Mouse (Mus musculus) CH12.LX (cell line): ENCODE results near the gene Ccdc80. TPM values are rescaled to one million over a fixed set of nuclear protein-coding genes. Genes with fewer than 3 reads are reported as not detected.

ENCODE experiments used
- DNase-seq: peaks from one replicate; pipeline ENCODE4 v3.0.0-alpha.2; 2013; ENCODE audit errors: extremely low read depth
- H3K27ac ChIP-seq: 2 replicates; pipeline ENCODE4 v1.5.1; 2012; ENCODE audit warnings: low read depth, mild to moderate bottlenecking, control low read depth, moderate library complexity; ENCODE audit not compliant: insufficient read depth
- H3K27me3 ChIP-seq: replicated peaks from 2 replicates; pipeline ENCODE3; 2012; ENCODE audit warnings: inconsistent platforms
- H3K36me3 ChIP-seq, 2 experiments: replicated peaks in 1 of 2; 2 replicates each; pipeline versions ENCODE3 to v1.6.1; 2012; ENCODE audit warnings: inconsistent platforms in 1 of 2, low read length in 1 of 2, mild to moderate bottlenecking in 1 of 2, mixed read lengths in 1 of 2, moderate library complexity in 1 of 2; ENCODE audit not compliant: control insufficient read depth in 1 of 2, insufficient read depth in 1 of 2
- H3K4me1 ChIP-seq, 2 experiments: 2 replicates each; pipeline ENCODE4 v1.6.1; 2012; ENCODE audit warnings: inconsistent platforms in 1 of 2, moderate library complexity in 1 of 2; ENCODE audit not compliant: insufficient read depth in 2 of 2, control insufficient read depth in 1 of 2
- H3K4me2 ChIP-seq: 2 replicates; pipeline ENCODE4 v1.6.1; 2012; ENCODE audit warnings: low read depth, mild to moderate bottlenecking, control low read depth; ENCODE audit not compliant: poor library complexity, insufficient read depth, severe bottlenecking
- H3K4me3 ChIP-seq, 3 experiments: fragments of 150-350 bp in 1 of 3; sonication (generic) in 1 of 3; replicated peaks in 1 of 3; 2 replicates each; pipeline versions ENCODE3 to v1.5.1; 2011 to 2012; ENCODE audit warnings: low read depth in 2 of 3, low read length in 2 of 3, mild to moderate bottlenecking in 2 of 3, moderate library complexity in 2 of 3, control low read depth in 1 of 3, improper control_type of control experiment in 1 of 3, inconsistent platforms in 1 of 3, mixed read lengths in 1 of 3; ENCODE audit not compliant: poor library complexity in 1 of 3
- H3K79me2 ChIP-seq: replicated peaks from 2 replicates; pipeline ENCODE4 v1.6.1; 2012; ENCODE audit warnings: mild to moderate bottlenecking, moderate library complexity; ENCODE audit not compliant: control insufficient read depth, poor library complexity, insufficient read depth, severe bottlenecking; ENCODE audit errors: extremely low read depth
- H3K9ac ChIP-seq: 2 replicates; pipeline ENCODE4 v1.6.1; 2012; ENCODE audit warnings: low read depth, mild to moderate bottlenecking, control low read depth, moderate library complexity; ENCODE audit not compliant: insufficient read depth
- H3K9me3 ChIP-seq: replicated peaks from 2 replicates; pipeline ENCODE3; 2012; ENCODE audit warnings: low read length, inconsistent platforms, mixed read lengths
- BHLHE40 ChIP-seq: IDR thresholded peaks from 2 replicates; pipeline ENCODE4 v1.6.1; 2011; ENCODE audit warnings: mild to moderate bottlenecking, low read depth, low read length, improper control_type of control experiment
- CHD1 ChIP-seq: IDR thresholded peaks from 2 replicates; pipeline ENCODE4 v1.6.1; 2012; ENCODE audit warnings: low read depth, low read length, improper control_type of control experiment, inconsistent platforms
- CHD2 ChIP-seq: IDR thresholded peaks from 2 replicates; pipeline ENCODE4 v1.6.1; 2011; ENCODE audit warnings: low read length, improper control_type of control experiment
- ELF1 ChIP-seq: IDR thresholded peaks from 2 replicates; pipeline ENCODE4 v1.6.1; 2014; ENCODE audit warnings: low read depth, mild to moderate bottlenecking, inconsistent platforms, low read length, improper control_type of control experiment
- EP300 ChIP-seq: IDR thresholded peaks from 2 replicates; pipeline ENCODE4 v1.6.1; 2011; ENCODE audit warnings: low read length, improper control_type of control experiment
- HCFC1 ChIP-seq: IDR thresholded peaks from 2 replicates; pipeline ENCODE4 v1.6.1; 2012; ENCODE audit warnings: low read depth, mild to moderate bottlenecking, inconsistent platforms, low read length, improper control_type of control experiment
- IRF4 ChIP-seq: IDR thresholded peaks from 2 replicates; pipeline ENCODE4 v1.6.1; 2014; ENCODE audit warnings: low read depth, mild to moderate bottlenecking, inconsistent platforms, low read length, improper control_type of control experiment
- JUN ChIP-seq: IDR thresholded peaks from 2 replicates; pipeline ENCODE4 v1.6.1; 2011; ENCODE audit warnings: low read depth, mild to moderate bottlenecking, low read length, improper control_type of control experiment, moderate library complexity; ENCODE audit not compliant: insufficient read depth
- MXI1 ChIP-seq: IDR thresholded peaks from 2 replicates; pipeline ENCODE4 v1.6.1; 2011; ENCODE audit warnings: mild to moderate bottlenecking, low read depth, low read length, improper control_type of control experiment
- MYC ChIP-seq: IDR thresholded peaks from 2 replicates; pipeline ENCODE4 v1.6.1; 2011; ENCODE audit warnings: low read depth, mild to moderate bottlenecking, improper control_type of control experiment, low read length
- NELFE ChIP-seq: IDR thresholded peaks from 2 replicates; pipeline ENCODE4 v1.6.1; 2011; ENCODE audit warnings: low read depth, low read length, improper control_type of control experiment
- NRF1 ChIP-seq: IDR thresholded peaks from 2 replicates; pipeline ENCODE4 v1.6.1; 2014; ENCODE audit warnings: low read depth, mild to moderate bottlenecking, inconsistent platforms, low read length, improper control_type of control experiment, moderate library complexity
- PAX5 ChIP-seq: IDR thresholded peaks from 2 replicates; pipeline ENCODE4 v1.6.1; 2012; ENCODE audit warnings: low read length, inconsistent platforms, mixed read lengths
- POLR2A ChIP-seq: IDR thresholded peaks from 2 replicates; pipeline ENCODE4 v1.6.1; 2011; ENCODE audit warnings: low read depth, mild to moderate bottlenecking, improper control_type of control experiment, low read length
- POLR2AphosphoS2 ChIP-seq: IDR thresholded peaks from 2 replicates; pipeline ENCODE4 v1.6.1; 2011; ENCODE audit warnings: low read depth, low read length, improper control_type of control experiment
- RAD21 ChIP-seq: IDR thresholded peaks from 2 replicates; pipeline ENCODE4 v1.6.1; 2011; ENCODE audit warnings: low read depth, mild to moderate bottlenecking, low read length, improper control_type of control experiment, moderate library complexity
- SIN3A ChIP-seq: IDR thresholded peaks from 2 replicates; pipeline ENCODE4 v1.6.1; 2012; ENCODE audit warnings: low read length, improper control_type of control experiment, inconsistent platforms
- SMC3 ChIP-seq: IDR thresholded peaks from 2 replicates; pipeline ENCODE4 v1.6.1; 2011; ENCODE audit warnings: low read depth, low read length, improper control_type of control experiment
- TBP ChIP-seq: conservative IDR thresholded peaks from 2 replicates; pipeline ENCODE4 v1.6.1; 2011; ENCODE audit warnings: low read depth, low read length, improper control_type of control experiment
- TCF12 ChIP-seq: IDR thresholded peaks from 2 replicates; pipeline ENCODE4 v1.6.1; 2014; ENCODE audit warnings: low read depth, mild to moderate bottlenecking, inconsistent platforms, low read length, improper control_type of control experiment
- USF2 ChIP-seq: conservative IDR thresholded peaks from 2 replicates; pipeline ENCODE4 v1.6.1; 2011; ENCODE audit warnings: low read depth, low read length, improper control_type of control experiment
- ZC3H11A ChIP-seq: IDR thresholded peaks from 2 replicates; pipeline ENCODE4 v1.6.1; 2012; ENCODE audit warnings: low read depth, mild to moderate bottlenecking, inconsistent platforms, low read length, improper control_type of control experiment
- dilution Hi-C: fragments of 300-500 bp; cut with MboI; formaldehyde crosslinking; loops from 2 replicates; pipeline ENCODE4 v1.14.3; 2020; ENCODE audit warnings: low sequenced_read_pairs; ENCODE audit not compliant: extremely low pct_unique_long_range_greater_than_20kb, extremely low pct_ligation_motif_present
- in situ Hi-C: fragments of 300-500 bp; cut with MboI; formaldehyde crosslinking; loops from 3 replicates; pipeline ENCODE4 v1.14.3; 2019; ENCODE audit warnings: low sequenced_read_pairs, low pct_ligation_motif_present, low pct_unique_long_range_greater_than_20kb, mixed read lengths
- polyA plus RNA-seq: library from polyadenylated mRNA; unstranded; fragments of >175 nt; gene quantifications from 2 replicates; pipeline ENCODE4 v1.2.1, GENCODE M21; 2012; ENCODE audit warnings: low read depth; ENCODE audit not compliant: insufficient read length
- total RNA-seq, 2 experiments: library from RNA; depleted of rRNA; stranded (reverse); fragments of 300-350 nt in 1 of 2; fragments of >200 nt in 1 of 2; gene quantifications; 2 replicates each; pipeline ENCODE4 v1.2.3; 2012 to 2014

The Ccdc80 gene
- total and polyA plus RNA-seq, 3 experiments: 3.9 to 9.5 (median 6.1) TPM

- Histone ChIP-seq H3K79me2 (no peaks in the 10 kb centered on the region), H3K9ac (no peak overlapping the region), H3K4me2 (no peak overlapping the region), H3K4me1 (peaks cover 0 to 7% of the 10 kb centered on the region in 2 experiments; a peak in 2 of 4 replicates), H3K27ac (no peak overlapping the region), H3K4me3 (no peak overlapping the region), H3K9me3 (no peaks in the 10 kb centered on the region), H3K27me3 (no peaks in the 10 kb centered on the region), H3K36me3 (no peaks in the 10 kb centered on the region)
- dilution Hi-C loops (no loop called here), in situ Hi-C loops (no loop called here)
- DNase-seq: no peak
- TF ChIP-seq NRF1: no peak
- no peak for TF ChIP-seq MXI1
- no peak for TF ChIP-seq USF2
- no peak for TF ChIP-seq SIN3A
- no peak for TF ChIP-seq MYC
- no peak for TF ChIP-seq POLR2AphosphoS2
- no peak for TF ChIP-seq POLR2A
- TF ChIP-seq HCFC1: no peak
- TF ChIP-seq SMC3: no peak
- no peak for TF ChIP-seq TCF12
- no peak for TF ChIP-seq RAD21
These were observed 7.7 kb downstream of the Ccdc80 start for GRCm38 (mm10) chr16:45100892-45101291.

GRCm38 (mm10) chr16:45104993-45105392, 11.8 kb downstream of the Ccdc80 start:
- H3K79me2 ChIP-seq: no peaks in the 10 kb centered on the region
- no peaks in the 10 kb centered on the region for H3K36me3 ChIP-seq
- no peak overlapping the region for H3K4me3 ChIP-seq
- dilution Hi-C loops (no loop called here), in situ Hi-C loops (no loop called here)
- no peak overlapping the region for H3K4me2 ChIP-seq
- no peak for DNase-seq
- no peaks in the 10 kb centered on the region for H3K9me3 ChIP-seq
- no peak overlapping the region for H3K9ac ChIP-seq
- H3K27ac ChIP-seq: no peak overlapping the region
- TF ChIP-seq TCF12: no peak
- no peak for TF ChIP-seq PAX5
- TF ChIP-seq POLR2AphosphoS2: no peak
- no peak for TF ChIP-seq NELFE
- TF ChIP-seq JUN: no peak
- no peak for TF ChIP-seq ELF1
- TF ChIP-seq SIN3A: no peak
- TF ChIP-seq EP300: no peak
- TF ChIP-seq POLR2A: no peak
- TF ChIP-seq CHD1: no peak
- TF ChIP-seq MYC: no peak
- TF ChIP-seq MXI1: no peak
- no peak for TF ChIP-seq CHD2
- TF ChIP-seq TBP: no peak
- no peak for TF ChIP-seq IRF4
- no peak for TF ChIP-seq RAD21
- no peak for TF ChIP-seq USF2
- TF ChIP-seq BHLHE40: no peak
- no peak for TF ChIP-seq ZC3H11A
- peaks cover 5 to 9% of the 10 kb centered on the region in 2 experiments for H3K4me1 ChIP-seq
- H3K27me3 ChIP-seq: no peaks in the 10 kb centered on the region
